Mouse (Mus musculus): ENCODE data around the gene Hoxc5.
A peak's percentile ranks its signal among the peaks of the same experiment; 100 is the strongest.

Hoxc5 gene

DNA sequence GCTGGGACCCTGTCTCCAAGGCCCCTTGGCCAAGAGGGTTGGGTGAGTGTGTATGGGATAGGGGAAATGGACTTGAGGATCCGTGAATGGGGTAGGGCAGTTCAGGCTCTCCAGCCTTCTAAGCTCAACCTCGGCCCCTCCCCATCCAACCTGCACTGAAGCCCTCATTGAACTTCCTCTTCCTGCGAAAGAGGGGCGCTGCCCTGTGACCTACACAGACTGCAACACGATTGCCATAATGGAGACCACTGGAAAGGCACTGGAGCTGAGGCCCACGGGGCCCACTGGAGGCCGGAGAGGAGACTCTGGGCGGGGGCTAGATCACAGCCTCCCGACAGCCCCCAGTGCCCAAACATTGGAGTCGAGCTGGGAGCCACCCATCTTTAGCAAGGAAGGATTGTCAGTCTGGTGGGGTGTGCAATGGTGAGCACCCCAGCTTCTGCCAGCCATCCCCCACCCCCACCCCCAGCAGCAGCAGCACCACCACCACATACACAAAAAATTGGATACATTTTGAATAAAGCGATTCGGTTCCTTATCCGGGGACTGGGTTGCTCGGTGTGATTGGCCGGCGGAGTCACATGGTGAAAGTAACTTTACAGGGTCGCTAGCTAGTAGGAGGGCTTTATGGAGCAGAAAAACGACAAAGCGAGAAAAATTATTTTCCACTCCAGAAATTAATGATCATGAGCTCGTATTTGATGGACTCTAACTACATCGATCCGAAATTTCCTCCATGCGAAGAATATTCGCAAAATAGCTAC lies 67.0 kb downstream of the Hoxc5 start:
- DNase-seq (ENCODE audit: inconsistent age in 2 of 2, low spot score in 1 of 2) = peak; percentile 56 to 83

DNA sequence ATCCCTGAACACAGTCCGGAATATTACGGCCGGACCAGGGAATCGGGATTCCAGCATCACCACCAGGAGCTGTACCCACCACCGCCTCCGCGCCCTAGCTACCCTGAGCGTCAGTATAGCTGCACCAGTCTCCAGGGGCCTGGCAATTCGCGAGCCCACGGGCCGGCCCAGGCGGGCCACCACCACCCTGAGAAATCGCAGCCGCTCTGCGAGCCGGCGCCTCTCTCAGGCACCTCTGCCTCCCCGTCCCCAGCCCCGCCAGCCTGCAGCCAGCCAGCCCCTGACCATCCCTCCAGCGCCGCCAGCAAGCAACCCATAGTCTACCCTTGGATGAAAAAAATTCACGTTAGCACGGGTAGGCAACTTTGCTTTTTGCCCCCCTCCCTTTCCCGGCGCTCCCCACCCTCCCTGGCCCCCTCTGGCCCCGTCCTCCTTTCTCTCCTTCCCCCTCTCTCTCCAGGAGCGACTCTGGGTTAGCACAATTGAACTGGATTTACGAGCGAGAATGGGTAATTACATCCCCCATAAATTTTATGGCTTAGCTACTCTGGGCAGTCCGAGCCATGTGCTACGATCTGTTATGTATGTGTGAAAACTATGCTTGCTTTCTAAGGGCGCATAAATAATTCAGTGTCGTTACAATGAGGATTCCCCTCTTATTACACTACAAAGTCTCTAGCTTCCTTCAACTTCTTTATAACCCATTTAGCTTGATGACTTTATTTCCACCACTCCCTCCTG lies 67.7 kb downstream of the Hoxc5 start:
- DNase-seq (ENCODE audit: inconsistent age in 2 of 2, low spot score in 1 of 2) = peak in 1 of 2 experiments; percentile 33

DNA sequence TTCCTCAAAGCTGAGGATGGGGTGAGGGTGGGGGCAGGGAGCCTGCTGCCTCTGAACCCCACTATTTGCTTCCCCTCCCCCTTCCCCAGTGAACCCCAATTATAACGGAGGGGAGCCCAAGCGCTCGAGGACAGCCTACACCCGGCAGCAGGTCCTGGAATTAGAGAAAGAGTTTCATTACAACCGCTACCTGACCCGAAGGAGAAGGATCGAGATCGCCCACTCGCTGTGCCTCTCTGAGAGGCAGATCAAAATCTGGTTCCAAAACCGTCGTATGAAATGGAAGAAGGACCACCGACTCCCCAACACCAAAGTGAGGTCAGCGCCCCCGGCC lies 68.3 kb downstream of the Hoxc5 start:
- DNase-seq (ENCODE audit: inconsistent age in 2 of 2, low spot score in 1 of 2) = peak in 1 of 2 experiments; percentile 59

DNA sequence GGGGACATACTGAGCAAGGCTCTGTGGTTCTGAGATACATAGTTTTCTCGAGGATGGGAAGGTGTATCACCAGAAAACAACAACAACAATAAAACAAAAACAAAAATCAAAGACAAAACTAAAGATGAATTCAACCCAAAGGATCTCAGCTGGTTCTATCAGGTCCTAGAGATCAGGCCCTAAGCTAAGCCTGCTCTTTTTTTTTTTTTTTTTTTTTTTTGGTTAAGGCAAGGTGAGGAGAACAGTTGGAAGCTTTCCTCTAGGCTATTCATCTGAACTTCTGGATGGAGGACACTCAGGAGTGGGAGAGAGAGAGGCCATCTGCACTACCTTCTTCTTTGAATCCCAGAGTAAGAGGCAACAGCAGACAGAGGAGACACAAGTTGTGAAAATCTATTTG lies 70.3 kb downstream of the Hoxc5 start:
- no peak for DNase-seq (ENCODE audit: inconsistent age in 2 of 2, low spot score in 1 of 2)

DNA sequence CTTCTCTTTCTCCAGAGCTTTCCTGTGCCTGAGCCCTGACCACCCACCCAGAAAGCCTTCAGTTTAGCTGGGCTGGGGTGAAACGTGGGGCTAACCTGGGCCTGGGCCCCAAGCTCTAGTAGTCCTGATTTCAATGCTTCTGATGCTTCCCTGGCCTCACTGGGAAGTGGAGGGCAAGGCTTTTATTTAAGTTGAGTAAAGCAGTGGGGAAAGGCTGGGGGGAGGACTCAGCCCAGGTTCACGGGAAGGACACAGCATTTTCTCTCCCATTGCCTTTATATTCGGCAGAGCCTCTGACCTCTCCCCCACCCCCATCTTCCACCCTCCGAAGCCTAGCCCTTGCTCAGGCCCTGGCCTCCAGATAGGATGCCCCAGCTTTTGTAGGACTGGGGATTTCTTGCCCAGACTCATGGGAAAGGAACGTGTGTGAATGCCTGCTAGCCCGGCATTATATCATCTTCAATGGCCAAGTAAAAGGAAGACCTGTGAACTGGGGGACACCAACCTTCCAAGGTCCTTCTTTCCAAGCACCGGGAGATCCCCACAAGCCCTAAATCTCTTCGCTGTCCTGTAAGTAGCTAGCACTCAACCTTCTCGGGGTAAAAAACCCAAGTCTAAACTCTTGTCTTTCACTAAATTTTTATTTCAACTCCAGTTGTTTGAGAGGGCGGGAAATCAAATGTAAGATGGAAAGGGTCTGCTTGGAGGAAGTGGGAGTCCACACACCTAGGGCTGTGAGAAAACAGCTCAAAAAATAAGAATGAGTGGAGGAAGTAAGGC lies 71.6 kb downstream of the Hoxc5 start:
- no peak for DNase-seq (ENCODE audit: inconsistent age in 2 of 2, low spot score in 1 of 2)

DNA sequence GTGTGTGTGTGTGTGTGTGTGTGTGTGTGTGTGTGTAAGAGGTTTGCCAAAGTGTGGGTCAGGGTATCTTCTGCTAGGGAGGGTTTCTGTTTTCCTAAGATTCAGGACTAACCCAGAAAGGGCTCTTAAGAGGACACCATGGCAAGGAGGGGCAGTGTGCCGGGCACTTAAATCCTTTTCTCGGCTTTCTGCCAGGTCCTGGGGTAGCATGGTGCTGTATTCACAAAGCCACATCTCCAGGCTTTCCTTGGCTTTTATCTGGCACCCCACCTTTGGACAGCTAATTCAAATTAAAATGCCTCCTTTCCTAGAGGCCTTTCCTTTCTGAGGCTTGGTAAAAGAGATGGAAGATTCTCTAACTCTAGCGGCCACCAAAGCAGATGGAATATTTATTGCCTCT lies 72.4 kb downstream of the Hoxc5 start:
- no peak for DNase-seq (ENCODE audit: inconsistent age in 2 of 2, low spot score in 1 of 2)

DNA sequence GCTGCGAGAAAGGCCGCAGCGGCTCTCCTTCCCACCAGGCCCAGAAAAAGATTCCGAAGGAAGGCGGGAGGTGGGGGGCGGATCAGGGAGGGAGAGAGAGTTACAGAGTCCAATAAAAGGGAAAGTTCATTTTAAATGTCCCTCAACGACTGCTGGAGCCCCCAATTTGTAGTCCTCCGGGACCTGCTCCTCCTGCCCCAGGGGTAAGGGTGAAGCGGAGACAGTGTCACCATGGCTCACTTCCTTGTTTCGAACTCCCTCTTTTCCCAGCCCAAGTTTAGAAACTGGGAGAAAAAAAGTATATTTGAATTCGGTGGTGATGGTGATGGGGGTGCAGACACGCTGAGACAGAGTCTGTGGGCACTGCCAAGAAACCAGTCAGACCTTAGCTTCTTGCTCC lies 73.4 kb downstream of the Hoxc5 start:
- DNase-seq (ENCODE audit: inconsistent age in 2 of 2, low spot score in 1 of 2) = no peak

DNA sequence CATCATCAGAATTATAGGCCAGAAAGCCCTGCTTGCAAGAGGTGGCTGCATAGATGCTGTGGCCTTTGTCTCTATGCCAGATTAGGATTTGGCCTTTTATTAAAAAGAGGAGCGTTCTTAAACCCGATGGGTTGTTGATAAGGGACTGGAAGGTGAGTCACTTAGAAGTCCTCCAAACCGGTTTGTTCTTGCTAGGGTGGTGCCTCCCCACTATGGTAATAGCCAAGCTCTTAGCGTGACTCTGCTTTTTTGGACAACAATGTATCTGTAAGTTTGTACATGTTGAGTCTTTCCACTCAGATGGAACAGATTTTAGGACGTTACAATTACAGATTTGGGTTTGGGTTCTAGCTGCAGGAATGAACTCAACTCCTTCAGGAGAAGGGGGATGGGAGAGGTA lies 74.4 kb downstream of the Hoxc5 start:
- DNase-seq (ENCODE audit: inconsistent age in 2 of 2, low spot score in 1 of 2) = no peak

DNA sequence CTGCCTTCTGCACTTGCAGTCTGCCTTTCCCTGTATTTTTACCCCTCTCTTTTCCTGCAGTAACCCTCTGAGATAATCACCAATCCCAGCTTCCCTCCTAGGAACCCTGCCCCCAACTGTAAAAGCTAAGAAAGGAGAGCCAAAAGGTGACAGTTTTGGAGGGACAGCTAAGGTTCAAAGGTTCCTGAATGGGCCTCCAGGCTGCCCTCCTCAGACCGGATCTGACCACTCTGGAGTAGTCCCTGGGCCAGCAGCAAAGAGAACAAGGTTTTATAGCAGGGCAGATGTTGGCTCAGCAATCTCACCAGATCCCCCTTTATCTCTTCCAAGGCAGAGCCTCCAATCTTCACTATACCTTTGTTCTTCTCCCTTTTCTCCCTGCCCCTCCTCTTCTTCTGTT lies 75.0 kb downstream of the Hoxc5 start:
- DNase-seq (ENCODE audit: inconsistent age in 2 of 2, low spot score in 1 of 2) = no peak

DNA sequence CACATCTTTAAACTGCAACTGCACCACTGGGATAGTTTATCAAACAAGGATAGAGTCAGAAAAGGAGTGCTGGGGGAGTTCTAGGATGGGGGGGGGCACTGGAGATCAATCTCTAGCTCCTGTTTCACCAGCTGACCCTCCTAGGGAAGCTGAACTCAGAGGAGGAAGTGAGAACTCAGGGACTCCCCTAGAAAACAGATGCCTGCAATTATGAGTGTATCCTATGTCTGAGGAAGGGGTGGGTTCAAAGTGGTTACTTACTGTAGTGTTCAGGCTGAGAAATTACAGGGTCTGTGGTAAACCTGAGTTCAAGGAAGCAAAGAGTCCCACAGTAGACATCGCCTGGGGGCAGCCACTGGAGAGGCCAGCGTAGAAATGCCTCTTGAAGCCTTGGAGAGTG lies 84.4 kb downstream of the Hoxc5 start:
- DNase-seq (ENCODE audit: inconsistent age in 2 of 2, low spot score in 1 of 2) = no peak

DNA sequence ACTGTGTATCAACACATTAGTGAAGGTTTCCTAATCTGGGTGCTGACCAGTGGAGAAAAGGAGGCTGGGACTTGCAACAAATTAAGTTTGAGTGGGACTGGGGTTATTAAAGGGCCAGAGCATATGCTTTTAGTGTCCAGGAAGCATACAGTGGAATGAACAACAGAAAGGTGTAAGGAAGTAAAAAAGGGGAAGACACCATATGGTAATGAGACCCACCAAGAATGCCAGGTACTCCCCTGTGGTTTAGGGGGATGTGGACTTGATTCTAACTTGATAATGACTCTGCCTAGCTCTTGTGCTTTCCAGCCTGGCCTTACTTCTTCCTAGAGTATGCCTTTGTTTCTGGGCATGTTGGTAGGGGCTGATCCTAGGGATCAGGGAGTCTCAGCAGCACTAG lies 86.0 kb downstream of the Hoxc5 start:
- no peak for DNase-seq (ENCODE audit: inconsistent age in 2 of 2, low spot score in 1 of 2)

DNA sequence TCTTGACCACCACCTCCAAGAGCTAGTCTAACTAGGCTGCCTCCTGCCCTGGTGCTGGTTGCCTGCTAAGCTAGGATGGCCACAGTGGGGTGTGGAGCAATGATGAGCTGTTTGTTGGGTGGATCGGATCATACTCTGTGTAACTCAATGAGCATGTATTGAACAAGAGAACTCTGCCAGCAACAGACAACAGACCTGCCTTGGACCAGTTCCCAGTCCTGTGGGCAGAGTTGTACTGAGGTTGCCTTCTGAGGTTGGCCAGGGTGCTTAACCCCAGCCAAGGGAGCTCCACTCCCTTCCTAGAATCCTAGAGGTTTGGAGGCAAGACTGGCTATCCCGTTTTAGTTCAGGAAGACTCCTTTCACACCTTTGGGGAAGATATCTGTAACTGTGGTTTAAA lies 89.2 kb downstream of the Hoxc5 start:
- no peak for DNase-seq (ENCODE audit: inconsistent age in 2 of 2, low spot score in 1 of 2)

DNA sequence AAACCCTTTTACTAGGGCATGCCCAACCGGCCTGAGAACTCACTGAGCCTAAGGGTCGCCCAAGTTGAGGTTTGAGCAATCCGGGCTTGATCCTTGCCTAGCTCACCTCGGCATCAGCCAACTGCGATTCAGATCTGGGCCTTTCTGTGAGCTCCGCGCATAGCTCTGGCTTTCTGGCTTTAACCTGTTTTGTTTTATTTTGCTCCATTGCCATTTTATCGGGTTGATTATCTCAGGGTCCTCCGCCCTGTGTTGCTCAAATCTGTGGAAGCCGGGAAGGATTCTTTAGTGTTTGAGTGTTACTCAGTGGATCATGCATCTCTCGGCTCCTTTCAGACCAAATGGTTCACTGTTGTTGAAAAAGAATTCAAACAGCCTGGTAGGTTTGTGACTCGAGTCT lies 91.5 kb downstream of the Hoxc5 start:
- DNase-seq (ENCODE audit: inconsistent age in 2 of 2, low spot score in 1 of 2) = peak in 1 of 2 experiments; percentile 59

DNA sequence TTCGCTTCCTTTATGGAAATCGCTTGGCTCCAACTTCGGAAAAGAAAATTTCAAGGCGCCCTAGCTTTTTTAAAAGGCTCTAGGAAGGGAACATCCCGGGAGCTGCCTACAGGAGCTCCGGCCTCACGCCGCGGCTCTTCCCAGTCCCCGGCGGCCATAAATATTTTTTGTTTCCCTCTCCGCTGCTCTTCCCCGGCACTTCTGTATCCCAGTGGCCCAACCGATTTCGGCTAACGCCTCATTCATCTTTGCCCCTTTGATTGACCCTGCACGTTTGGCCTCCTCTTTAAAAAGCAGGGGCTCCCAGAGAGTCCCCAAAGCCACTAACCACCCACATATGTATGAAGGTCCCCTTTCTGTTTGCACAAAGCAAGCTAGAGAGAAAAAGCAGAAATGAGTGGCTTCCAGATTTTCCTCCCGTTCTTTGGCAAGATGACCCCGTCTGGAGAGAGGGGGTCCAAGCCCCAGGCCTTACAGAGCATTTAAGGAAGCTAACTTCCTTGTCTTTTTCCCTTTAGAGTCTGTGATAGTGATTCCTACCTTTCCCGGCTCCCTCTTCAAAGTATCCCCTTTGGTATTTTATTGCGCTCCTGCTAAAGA lies 92.2 kb downstream of the Hoxc5 start:
- peak in 1 of 2 experiments; percentile 68 for DNase-seq (ENCODE audit: inconsistent age in 2 of 2, low spot score in 1 of 2)

DNA sequence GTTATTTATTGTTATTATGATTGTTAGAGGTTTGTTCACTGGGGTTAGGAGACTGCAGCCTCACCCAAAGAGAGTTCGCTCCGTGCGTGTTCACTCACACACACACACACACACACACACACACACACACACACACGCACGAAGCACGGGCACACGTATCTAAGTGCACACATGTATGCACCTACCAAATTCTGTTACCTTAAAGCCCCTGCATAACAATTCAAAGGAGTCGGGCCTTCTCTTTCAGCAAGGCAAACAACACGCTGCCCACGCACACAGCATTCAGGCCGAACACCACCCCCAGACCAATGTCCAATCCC lies 92.7 kb downstream of the Hoxc5 start:
- peak in 1 of 2 experiments; percentile 40 for DNase-seq (ENCODE audit: inconsistent age in 2 of 2, low spot score in 1 of 2)

DNA sequence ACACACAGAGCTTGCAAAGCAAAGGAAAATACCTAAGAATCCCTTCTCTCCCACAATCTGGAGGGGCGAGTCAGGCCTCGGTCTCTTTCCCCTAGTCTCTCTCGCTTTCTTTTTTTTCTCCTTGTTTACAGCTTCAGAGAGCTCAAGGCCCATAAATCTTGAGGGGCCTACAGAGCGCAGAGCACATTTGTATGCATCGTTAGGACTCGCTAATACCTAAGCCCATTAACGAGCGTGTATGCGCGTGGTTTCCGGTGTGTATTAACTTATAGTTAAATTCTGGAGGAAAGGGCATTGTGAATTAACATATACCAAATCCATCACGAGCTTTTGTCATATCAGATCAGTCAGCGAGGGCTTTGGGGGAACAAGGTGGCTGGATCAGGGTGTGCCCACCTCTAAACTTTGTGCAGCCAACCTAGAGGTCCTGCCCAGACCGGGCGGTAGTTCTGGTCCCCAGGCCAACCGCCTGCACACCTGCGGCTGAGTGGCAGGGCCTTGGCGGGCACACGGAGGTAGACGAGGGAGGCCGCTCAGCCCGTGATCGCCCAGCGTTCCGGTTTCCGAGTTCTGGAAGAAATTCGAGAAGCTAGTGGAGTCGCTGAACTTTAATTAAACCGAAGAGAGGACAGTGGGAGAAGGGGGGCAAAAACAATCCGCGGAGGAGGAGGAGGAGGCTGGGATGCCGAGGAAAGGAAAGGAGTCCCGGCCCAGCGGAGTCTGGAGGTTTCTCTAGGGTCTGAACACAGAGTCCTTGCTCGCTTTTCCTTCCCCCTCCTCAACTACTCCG lies 93.3 kb downstream of the Hoxc5 start:
- peak; percentile 36 to 77 for DNase-seq (ENCODE audit: inconsistent age in 2 of 2, low spot score in 1 of 2)

DNA sequence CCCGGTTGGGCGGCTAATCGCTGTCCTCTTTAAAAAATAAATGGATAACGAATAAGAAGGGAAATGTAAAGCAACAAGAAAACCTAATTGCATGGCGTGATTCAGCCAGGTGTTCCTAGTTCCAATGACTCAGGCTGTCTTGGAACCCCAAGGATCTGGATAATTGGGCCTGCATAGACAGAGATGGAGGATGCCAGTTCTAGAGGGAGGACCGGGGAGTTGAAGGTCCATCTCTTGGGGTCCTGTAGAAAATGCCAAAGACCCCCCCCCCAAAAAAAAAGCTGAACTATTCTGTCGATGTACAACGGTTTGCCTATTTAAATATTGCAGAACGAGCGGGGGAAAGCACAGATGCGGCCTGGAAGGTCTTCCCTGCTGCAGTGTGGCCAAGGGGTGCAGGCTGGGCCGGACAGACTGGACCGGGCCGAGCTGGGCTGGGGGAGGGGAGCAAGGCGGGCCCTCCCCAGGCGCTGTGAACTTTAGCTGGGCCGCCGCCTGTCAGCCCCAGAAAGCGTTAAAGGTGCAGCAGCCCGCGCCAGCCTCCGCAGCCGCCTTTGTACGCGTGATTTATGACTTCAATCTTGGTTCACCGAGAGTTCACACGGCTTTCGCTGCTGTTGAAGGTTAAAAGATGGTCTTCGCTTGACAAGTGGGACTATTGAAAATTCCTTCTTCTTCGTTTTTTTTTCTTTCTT lies 94.0 kb downstream of the Hoxc5 start:
- peak; percentile 65 to 78 for DNase-seq (ENCODE audit: inconsistent age in 2 of 2, low spot score in 1 of 2)

DNA sequence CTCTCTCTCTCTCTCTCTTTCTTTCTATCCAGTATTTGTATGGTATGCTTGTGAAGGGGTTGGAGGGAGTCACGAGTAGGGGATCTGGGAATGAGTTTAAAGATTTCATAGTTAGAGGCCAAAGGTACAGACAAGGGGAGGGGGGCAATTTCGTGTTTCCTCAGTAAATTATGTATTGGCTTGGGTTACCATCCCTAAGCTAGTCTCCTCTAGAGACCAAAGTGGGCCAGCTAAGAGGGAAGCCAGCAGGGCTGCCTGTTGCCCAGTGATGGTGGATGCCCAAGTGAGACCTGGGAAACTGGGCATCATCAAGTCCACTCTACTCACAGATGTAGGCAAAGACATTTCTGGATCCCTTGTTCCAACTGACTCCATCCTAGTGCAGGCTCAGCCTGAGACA lies 94.7 kb downstream of the Hoxc5 start:
- DNase-seq (ENCODE audit: inconsistent age in 2 of 2, low spot score in 1 of 2) = peak in 1 of 2 experiments; percentile 33

DNA sequence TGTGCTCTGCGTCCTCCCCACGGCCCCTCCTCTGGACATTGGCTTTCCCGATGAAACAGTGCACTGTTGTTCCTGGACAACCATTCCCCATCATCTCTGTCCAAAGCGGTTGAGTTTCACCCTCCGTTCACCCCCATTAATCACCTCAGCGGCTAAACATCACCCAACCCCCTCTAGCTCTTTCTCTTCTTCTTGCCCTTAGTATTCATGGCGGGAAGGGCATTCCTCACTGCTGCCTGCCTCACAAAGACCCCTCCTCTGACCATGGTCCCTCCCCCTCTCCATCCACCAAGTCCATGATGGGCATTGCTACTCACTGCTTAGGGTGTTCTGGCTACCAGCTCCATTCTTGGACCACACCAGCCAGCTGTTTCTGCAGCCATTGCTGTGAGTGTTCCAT lies 98.4 kb downstream of the Hoxc5 start:
- DNase-seq (ENCODE audit: inconsistent age in 2 of 2, low spot score in 1 of 2) = no peak
